Mouse (Mus musculus) kidney, postnatal 4 days (tissue): ENCODE measurements around the gene Gm36864.

Experiments used
- DNase-seq, 2 experiments: peaks; one replicate each; pipeline ENCODE4 v3.0.0; 2021; ENCODE audit warnings: mixed read lengths in 2 of 2

Gm36864 gene

DNA sequence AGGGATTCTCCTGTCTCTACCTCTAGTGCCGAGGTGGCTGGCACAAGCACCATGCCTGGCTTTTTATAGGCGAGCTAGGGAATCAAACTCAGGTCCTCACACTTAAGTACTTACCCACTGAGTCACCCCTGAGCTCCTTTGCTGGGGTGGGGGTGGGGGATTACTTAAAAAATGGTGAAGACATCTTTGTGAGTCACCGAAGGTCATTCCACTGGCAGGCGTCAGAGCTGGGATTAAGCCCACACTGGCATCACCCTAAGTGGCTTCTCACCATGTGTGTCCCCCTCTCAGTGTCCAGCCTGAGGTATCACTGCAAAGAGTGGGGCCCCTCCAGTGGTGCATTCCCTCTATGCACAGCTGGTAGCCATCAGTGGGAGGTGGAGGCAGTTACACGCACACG is 24.4 kb downstream of the Gm36864 start:
- DNase-seq, result no peak

DNA sequence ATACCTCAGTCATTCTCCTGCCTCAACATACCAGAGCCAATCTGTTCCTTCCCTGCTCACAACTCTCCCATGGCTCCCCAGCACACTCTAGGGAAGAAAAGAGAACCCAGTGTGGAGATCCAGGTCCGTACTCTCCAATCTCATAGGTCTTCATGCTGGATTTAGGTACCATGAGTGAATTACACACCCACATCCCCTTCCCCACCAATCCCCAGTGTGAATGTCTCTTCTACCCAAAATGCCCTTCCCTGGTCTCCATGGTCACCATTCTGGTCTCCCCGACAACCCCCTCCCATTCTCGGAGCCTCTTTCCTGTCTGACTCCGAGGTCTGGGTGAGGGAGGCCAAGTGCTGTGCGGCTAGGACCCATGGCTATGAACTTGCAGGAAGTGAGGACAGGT is 25.2 kb downstream of the Gm36864 start, which contains the start of gene Gm15517:
Gm15517 (plus strand) TSS at position 301 of the 400 bp plus-strand sequence.
- no peak for DNase-seq

GRCm38 (mm10) chr7:44262791-44263643 is 27.0 kb downstream of the Gm36864 start:
- peak; percentile 96 to 97 for DNase-seq

DNA sequence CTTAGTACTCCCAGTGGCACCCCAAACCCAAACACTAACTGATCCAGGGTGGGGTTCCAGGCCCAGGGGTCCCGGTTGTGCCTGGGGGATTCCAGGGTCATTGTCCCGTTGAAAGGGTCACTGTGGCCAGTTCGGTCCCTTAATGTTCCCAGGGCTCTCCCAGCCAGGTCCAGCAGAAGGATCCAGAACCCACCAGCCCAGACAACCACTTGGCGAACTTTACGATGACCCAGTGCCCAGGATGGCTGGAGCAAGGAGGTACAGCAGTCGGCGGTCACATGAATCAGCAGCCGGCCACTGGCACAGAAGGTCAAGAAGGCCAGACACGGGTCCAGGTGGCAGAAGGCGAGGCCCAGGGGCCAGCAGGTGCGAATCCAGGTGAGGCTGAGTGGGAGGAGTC is 32.1 kb downstream of the Gm36864 start:
- DNase-seq, result no peak

DNA sequence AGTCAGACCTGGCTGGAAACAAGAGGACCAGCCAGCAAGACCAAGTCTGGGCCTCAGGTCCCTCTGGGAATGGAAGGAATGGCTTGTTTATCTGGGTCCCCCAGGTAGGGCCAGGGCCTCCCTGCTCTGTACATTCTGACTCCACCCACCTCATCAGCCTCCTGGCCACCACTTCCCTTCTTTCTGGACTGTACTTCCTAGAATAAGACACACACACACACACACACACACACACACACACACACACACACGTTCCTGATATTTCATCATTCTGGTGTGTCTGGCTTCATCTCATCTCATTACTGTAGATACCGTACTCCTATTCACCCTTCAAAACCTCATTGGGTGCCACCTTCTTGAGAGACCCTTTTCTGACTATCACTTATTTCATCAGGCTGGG is 33.4 kb downstream of the Gm36864 start:
- DNase-seq, result no peak

- DNase-seq, result peak; percentile 22 to 23
Observed at GRCm38 (mm10) chr7:44271309-44271708, 35.3 kb downstream of the Gm36864 start.

DNA sequence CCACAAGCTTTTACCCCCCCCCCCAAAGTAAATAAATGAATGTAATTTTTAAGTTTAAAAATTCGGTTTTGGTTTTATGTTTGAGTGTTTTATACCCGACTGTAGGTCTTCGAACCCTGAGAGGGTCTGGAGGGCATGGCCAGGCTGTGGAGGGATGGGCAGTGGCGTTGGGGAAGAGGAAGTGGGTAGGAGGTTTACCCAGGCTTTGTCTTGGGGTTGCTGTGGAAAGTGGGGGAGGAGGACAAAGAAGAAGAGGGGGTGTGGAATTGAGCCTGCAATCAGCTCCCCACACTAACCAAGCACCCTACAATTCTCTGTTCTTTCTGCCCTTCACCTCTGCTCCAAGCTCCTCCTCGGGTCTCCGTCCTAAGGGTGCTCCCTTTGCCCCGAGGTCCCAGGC is 36.6 kb downstream of the Gm36864 start:
- DNase-seq, result no peak

GRCm38 (mm10) chr7:44273446-44273845 is 37.5 kb downstream of the Gm36864 start:
- DNase-seq, result no peak

DNA sequence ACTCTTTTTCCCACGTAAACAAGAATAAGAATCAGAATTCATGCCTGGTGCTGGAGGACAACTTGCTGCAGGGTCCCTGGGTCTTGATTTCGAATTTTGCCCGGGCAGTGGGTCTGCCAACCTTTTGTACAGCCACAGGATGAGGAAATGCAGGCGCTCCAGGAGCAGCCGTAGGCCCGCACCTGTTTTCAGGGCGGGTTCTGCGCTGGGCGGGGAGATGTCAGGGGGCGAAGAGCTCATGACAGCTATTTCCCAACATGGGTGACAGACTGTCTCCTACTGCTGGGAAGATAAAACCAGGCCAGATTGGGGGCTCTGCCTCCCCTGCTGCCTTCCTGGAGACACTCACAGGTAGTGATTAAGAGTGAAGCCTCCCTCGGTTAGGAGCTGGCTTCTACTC is 38.1 kb downstream of the Gm36864 start:
- DNase-seq, result no peak

GRCm38 (mm10) chr7:44275546-44275945 is 39.6 kb downstream of the Gm36864 start:
- no peak for DNase-seq

- no peak for DNase-seq
Observed at GRCm38 (mm10) chr7:44276461-44277249, 40.7 kb downstream of the Gm36864 start.

GRCm38 (mm10) chr7:44277250-44277622 is 41.3 kb downstream of the Gm36864 start:
- peak; percentile 51 to 56 for DNase-seq

DNA sequence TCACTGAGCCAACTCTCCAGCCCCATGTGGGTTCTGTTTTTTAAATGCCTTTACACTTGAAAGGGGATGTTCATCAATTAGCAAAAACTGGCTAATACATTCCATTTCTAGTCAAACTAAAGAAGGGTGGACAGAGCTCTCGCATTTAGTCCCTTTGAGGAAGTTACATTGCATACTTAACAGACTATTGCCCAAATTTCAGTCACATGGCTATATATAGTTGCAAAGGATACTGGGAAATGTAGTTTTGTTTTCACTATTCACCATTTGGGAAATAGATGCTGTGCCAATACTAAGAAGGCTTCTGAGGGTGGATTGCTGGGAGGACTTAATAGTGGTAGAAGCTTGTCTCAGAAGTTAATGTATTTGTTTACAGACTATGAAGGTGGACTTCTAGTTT is 45.0 kb downstream of the Gm36864 start:
- DNase-seq, result no peak

- DNase-seq, result no peak
Observed at GRCm38 (mm10) chr7:44281586-44281985, 45.6 kb downstream of the Gm36864 start.

GRCm38 (mm10) chr7:44287760-44288159 is 51.8 kb downstream of the Gm36864 start:
- no peak for DNase-seq

DNA sequence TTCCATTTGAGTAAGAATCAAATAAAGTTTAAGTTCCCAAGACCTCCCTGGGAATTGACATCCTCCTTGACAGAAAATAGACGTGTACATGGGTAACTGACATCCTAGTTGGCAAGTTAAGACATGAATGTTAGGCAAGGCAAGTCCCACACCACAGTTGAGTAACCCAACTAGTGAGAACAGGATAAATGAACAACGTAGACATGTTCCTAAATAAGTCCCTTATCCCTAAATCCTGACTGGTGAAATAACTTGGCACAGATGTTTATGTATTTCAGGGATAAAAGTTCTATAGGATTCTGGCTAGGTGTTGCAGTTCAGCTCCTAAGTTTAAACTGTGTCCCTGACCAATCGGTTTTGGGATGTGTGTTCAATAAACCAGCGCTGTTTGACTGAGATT is 55.0 kb downstream of the Gm36864 start:
- DNase-seq, result no peak

- DNase-seq, result no peak
Observed at GRCm38 (mm10) chr7:44291418-44291817, 55.4 kb downstream of the Gm36864 start.
